Mouse (Mus musculus) induced T-regulatory cell, adult 2 months (primary cell): ENCODE measurements around the gene Zfp160.
"Not testable (repeated sequence)": the region's sequence is repeated elsewhere in the genome, so short reads cannot be mapped to it uniquely, and the experiment has no call there.

Source experiments
- DNase-seq: peaks from one replicate; pipeline ENCODE4 v3.0.0-alpha.2; 2012; ENCODE audit warnings: low read depth

The Zfp160 gene

DNA sequence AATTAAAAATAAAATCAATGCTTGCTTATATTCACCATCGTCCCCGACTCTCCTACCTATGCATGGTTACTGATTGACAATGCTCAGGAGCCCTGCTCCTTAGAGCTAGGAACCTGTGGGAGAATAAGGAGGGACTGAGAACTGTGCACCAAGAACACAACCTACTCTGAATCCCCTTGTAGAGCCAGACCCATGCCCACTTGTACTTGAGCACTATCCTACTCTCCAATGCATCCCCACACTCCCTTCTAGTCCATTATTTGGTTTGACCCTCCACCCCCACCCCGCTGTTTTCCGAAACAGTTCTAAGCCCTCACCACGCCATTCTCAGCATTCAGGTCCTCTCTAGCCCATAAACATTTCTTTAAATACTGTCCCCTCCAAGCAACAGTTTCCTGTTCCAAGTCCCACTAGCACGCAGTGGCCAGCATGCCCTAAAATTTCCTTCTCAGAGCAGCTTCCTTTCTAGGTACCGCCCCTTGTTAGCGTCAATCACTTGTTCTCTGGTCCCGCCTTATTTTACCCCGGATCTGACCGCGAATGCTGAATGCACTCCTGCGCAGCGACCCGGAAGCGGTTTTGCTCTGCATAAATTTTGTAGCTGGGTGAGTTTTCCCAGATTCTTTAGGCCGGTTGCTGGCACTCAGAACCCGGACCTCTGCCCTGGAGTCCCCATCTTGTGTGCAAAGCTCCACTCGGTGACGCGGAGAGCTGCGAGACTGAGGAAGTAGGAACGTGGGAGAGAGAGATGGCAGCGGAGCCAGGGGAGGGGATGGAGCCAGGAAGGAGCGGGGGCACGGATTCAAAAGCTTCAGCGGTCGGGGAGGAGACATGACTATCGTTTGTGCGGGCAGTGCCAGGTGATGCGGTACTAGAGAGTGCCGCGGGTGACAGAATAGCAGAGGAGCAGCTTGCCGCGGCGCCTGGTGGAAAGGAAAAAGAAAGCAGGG, at the start of gene Zfp160:
Gene Zfp160, plus strand, starts transcription at position 522 of the 950 bp plus-strand sequence.
- DNase-seq = peak; percentile 94

- DNase-seq = no peak
Observed at GRCm38 (mm10) chr17:20960386-20960785, 48.3 kb upstream of the Zfp160 start.

DNA sequence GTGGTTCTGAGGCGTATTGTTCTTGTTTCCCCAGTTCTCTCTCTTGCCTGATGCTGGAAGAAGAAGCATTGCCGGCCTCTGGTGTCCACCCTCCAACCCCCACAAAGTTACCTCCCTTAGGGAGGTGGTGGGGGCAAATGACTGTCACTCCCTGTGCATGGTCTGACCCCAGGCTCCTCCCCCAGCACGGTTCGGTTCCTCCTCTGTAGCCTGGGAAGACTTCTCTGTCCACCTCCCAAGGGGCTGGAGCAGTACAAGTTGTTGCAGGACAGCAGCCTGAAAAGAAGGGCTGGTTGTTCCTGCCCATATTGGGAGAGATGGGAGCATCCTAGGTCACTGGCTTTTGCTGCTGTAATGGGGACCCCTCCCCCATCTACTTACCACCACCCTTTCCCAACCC, 43.3 kb upstream of the Zfp160 start:
- no peak for DNase-seq

- no peak for DNase-seq
Observed at GRCm38 (mm10) chr17:20966681-20967080, 42.0 kb upstream of the Zfp160 start.

- no peak for DNase-seq
Observed at GRCm38 (mm10) chr17:20993716-20994115, 15.0 kb upstream of the Zfp160 start.

GRCm38 (mm10) chr17:20996364-20996763, 12.3 kb upstream of the Zfp160 start, which contains the start of gene Vmn1r233:
Vmn1r233 (minus strand) TSS chr17:20996464.
- DNase-seq = no peak

GRCm38 (mm10) chr17:21009726-21010125, 1.0 kb downstream of the Zfp160 start:
- no peak for DNase-seq

DNA sequence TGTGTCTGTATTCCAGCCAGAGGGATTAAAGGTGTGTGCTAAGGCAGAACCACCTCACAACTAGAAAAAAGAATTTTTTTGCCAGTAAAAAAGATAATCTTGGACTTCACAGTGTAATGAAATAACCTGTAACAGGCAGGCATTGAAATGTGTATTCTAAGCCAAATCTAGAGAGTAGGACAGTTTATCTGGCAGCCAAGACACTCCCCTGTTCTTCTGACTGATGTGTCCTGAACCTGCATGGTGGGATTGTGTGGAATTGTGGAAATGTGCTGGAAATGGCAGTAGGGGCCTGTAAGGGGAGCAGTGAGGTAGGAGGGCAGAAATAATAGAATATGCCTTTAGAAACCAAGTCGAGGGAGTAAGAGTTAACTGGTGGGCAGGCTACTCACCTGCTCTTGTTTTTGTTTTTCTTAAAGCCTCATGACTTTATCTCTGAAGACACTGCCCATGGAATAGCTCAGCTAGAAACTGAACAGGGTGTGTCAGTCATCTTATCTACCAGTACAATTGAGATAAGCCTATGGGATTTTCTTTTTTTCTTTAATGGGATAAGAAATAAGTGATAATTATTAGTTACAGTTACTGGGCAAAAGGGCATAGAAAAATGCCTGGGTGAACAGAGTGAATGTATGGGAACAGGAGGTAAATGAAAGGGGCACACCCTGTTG, 9.8 kb downstream of the Zfp160 start:
- no peak for DNase-seq

GRCm38 (mm10) chr17:21048020-21048419, 39.3 kb downstream of the Zfp160 start:
- not testable (repeated sequence) for DNase-seq

DNA sequence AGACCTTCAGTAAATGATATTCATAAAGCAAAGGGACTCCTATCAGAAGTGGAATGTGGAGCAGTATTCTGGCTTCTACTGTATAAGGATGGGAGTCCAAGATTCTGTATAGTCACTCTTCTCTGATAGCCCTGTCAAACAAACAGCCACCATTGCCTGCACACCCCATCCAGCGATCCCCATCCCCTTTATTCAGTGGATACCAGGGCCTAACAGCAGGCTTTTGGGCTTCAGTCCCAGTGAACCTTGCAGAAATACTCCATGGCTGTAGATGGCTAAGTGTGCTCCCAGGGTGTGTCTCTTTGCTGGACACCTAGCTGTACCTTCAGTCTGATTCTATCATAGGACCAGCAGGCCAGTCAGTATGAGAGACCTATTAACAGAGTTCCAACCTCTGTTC, 42.2 kb downstream of the Zfp160 start:
- DNase-seq = no peak

DNA sequence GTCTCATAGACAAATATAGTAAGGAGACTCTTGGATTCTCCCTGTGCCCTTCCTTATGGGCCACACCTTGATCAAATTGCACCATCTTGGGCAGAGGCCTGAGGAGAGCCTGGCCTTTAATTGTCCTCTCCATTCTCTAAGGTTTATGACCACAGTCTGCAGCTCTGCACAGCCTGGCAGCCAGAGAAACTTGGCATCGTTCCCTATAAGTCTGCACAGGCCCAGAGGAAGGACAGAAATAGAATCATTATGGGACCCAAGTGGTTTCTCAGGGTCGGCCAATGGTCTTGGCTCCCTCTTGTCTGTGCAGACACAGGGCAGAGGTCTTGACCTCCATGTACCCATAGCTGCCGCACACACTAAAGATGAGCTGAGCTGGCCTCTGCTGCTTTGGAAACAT, 42.6 kb downstream of the Zfp160 start:
- DNase-seq = not testable (repeated sequence)

DNA sequence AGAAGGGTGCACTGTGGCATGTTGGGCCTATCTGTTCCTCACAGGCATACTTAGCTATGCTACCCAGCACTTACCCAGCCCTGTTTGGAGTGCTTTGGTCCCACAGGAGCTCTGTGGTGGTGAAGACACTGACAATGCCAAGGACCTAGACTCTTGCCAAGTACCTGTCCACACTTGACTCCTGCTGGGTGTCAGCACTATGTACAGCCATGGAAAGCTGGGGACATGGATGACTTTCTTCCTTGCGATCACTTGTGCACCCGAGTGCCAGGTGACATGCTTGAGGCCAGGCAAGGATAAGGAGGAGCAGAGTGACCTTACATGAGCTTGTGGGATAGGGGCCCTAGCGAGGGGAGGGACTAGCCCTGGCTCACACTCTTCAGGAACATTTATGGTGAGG, 43.2 kb downstream of the Zfp160 start:
- not testable (repeated sequence) for DNase-seq

- DNase-seq = peak; percentile 3
Observed at GRCm38 (mm10) chr17:21053267-21053666, 44.6 kb downstream of the Zfp160 start.

DNA sequence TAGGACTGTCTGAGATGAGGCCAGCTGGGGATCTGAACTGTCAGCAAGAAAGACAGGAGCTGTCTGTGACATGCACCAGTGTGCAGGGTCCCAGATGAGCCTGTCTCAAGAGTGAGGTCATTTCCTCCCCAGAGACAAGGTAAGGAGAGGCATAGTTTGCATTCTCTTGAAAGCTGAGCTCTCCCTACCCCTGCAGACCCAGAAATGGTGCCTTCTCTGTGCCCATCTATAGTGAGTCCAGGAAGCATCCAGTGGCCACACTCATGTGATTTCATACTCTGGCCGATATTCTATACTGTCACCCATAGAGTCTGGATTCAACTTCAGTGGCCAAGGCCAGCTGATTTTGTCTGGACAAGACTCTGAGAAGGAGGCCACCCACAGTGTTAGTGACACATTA, 46.4 kb downstream of the Zfp160 start:
- not testable (repeated sequence) for DNase-seq

DNA sequence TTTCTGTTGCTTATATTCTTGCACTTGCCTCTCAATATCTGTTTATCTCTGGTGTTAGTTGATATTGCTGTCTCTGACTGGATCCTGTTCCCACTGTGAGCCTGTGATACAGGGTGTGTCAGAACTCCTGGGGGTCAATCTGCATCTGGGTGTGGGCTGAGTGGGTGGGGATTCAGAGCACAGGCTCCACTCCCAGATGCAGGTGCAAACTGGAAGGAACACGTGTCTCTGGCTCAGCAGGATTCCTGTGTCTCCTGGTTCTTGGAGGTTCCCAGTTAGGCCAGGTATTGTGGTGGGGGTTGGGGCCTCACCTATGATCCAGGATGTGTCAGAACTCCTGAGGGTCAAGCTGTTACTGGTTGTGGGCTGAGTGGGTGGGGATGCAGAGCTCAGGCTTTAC, 56.8 kb downstream of the Zfp160 start:
- DNase-seq = no peak

DNA sequence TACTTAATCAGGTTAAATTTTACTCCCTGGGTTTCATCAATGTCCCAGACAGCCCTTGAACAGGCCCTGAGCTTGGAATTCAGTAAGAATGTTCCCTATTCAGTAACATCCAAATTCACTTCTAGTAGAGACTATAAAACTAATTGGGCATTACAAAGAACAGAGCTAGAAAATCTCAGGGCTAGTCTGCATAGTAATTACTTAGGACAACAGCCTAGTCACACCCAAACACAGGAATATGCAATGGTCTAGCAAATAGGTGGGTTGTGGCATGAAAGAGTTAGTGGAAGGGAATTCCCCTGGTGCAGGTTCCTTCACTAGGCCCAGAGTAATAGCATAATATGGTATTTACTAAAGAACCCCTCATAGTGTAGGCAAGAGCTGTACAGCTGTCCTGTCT, 58.3 kb downstream of the Zfp160 start:
- no peak for DNase-seq

- not testable (repeated sequence) for DNase-seq
Observed at GRCm38 (mm10) chr17:21069443-21069842, 60.7 kb downstream of the Zfp160 start.

- not testable (repeated sequence) for DNase-seq
Observed at GRCm38 (mm10) chr17:21070971-21071370, 62.3 kb downstream of the Zfp160 start.
